Mouse (Mus musculus): Measurements from ENCODE around the gene Rnf38.

Gene Rnf38

GRCm38 (mm10) chr4:44233713-44234003, at the start of gene Rnf38:
Gene Rnf38, minus strand, starts transcription at chr4:44233789.
- DNase-seq, result no peak

GRCm38 (mm10) chr4:44281597-44282265, 48.1 kb upstream of the Rnf38 start:
- DNase-seq, result peak in 1 of 2 experiments; percentile 8

GRCm38 (mm10) chr4:44271134-44271533, 37.5 kb upstream of the Rnf38 start:
- peak in 1 of 2 experiments; percentile 21 for DNase-seq

- DNase-seq, result no peak
Observed at GRCm38 (mm10) chr4:44269376-44269817, 35.8 kb upstream of the Rnf38 start.

- DNase-seq, result no peak
Observed at GRCm38 (mm10) chr4:44267437-44267836, 33.8 kb upstream of the Rnf38 start.

- no peak for DNase-seq
Observed at GRCm38 (mm10) chr4:44265500-44265899, 31.9 kb upstream of the Rnf38 start.

- peak; percentile 63 to 75 for DNase-seq
Observed at GRCm38 (mm10) chr4:44260244-44260643, 26.7 kb upstream of the Rnf38 start.

GRCm38 (mm10) chr4:44259126-44259525, 25.5 kb upstream of the Rnf38 start:
- DNase-seq, result no peak

GRCm38 (mm10) chr4:44254579-44254978, 21.0 kb upstream of the Rnf38 start:
- DNase-seq, result no peak

- DNase-seq, result no peak
Observed at GRCm38 (mm10) chr4:44253191-44253590, 19.6 kb upstream of the Rnf38 start.

GRCm38 (mm10) chr4:44251966-44252916, 18.7 kb upstream of the Rnf38 start:
- peak; percentile 25 to 69 for DNase-seq

GRCm38 (mm10) chr4:44251521-44251920, 17.9 kb upstream of the Rnf38 start:
- DNase-seq, result no peak

GRCm38 (mm10) chr4:44249705-44250104, 16.1 kb upstream of the Rnf38 start:
- peak in 1 of 2 experiments; percentile 21 for DNase-seq

- peak; percentile 26 to 69 for DNase-seq
Observed at GRCm38 (mm10) chr4:44247051-44247939, 13.7 kb upstream of the Rnf38 start.

GRCm38 (mm10) chr4:44246285-44246684, 12.7 kb upstream of the Rnf38 start:
- no peak for DNase-seq

GRCm38 (mm10) chr4:44241638-44242037, 8.0 kb upstream of the Rnf38 start:
- DNase-seq, result no peak

GRCm38 (mm10) chr4:44235946-44236345, 2.4 kb upstream of the Rnf38 start:
- DNase-seq, result no peak

GRCm38 (mm10) chr4:44234004-44234866, 646 bp upstream of the Rnf38 start:
- DNase-seq, result peak; percentile 92 to 98

GRCm38 (mm10) chr4:44232771-44233712, 547 bp downstream of the Rnf38 start:
- peak; percentile 66 to 67 for DNase-seq

GRCm38 (mm10) chr4:44225128-44225527, 8.5 kb downstream of the Rnf38 start:
- DNase-seq, result no peak

GRCm38 (mm10) chr4:44224141-44224540, 9.4 kb downstream of the Rnf38 start:
- no peak for DNase-seq

Measured in lung, postnatal 4 days (tissue).